8 mouse cellular contexts compared by ENCODE assay signal in genomic region chr1:140661404-140661787, GRCm38 (mm10).
DNase-seq lines count a peak whose midpoint lies in the region; ATAC-seq lines count a peak whose summit lies in the region.

No protein-coding gene starts in this region.

- H3K9ac ChIP-seq in heart, embryonic 16.5 days (ENCODE audit: low read length): no peak overlapping the region
- no peak overlapping the region for H3K9ac ChIP-seq in hindbrain, embryonic 16.5 days (ENCODE audit: low read depth, low read length)
- no peak overlapping the region for H3K9ac ChIP-seq in stomach, embryonic 14.5 days (replicated peaks; ENCODE audit: low read depth, low read length)

- no peaks in the 10 kb centered on the region for H3K9me3 ChIP-seq in heart, embryonic 16.5 days (replicated peaks; ENCODE audit: control insufficient read depth, low read length)
- H3K9me3 ChIP-seq in hindbrain, embryonic 16.5 days (ENCODE audit: control insufficient read depth, low read length): no peaks in the 10 kb centered on the region
- H3K9me3 ChIP-seq in stomach, embryonic 14.5 days (ENCODE audit: control insufficient read depth, low read depth, low read length): no peaks in the 10 kb centered on the region

- H3K4me1 ChIP-seq in heart, embryonic 16.5 days (ENCODE audit: control insufficient read depth, insufficient read depth, low read length): no peaks in the 10 kb centered on the region
- no peaks in the 10 kb centered on the region for H3K4me1 ChIP-seq in hindbrain, embryonic 16.5 days (ENCODE audit: control insufficient read depth, insufficient read depth, low read depth, low read length)
- H3K4me1 ChIP-seq in stomach, embryonic 14.5 days (ENCODE audit: control insufficient read depth, insufficient read depth, low read length): no peaks in the 10 kb centered on the region

- H3K4me3 ChIP-seq in heart, embryonic 16.5 days (ENCODE audit: low read length): no peak overlapping the region
- H3K4me3 ChIP-seq in hindbrain, embryonic 16.5 days (ENCODE audit: low read length): peak overlapping the region; percentile 28
- H3K4me3 ChIP-seq in stomach, embryonic 14.5 days (ENCODE audit: low read depth, low read length): peak overlapping the region; percentile 17; the same call in 1 of the 2 replicates

- H3K27me3 ChIP-seq in heart, embryonic 16.5 days (ENCODE audit: control insufficient read depth, insufficient read depth, low read length): no peaks in the 10 kb centered on the region
- H3K27me3 ChIP-seq in hindbrain, embryonic 16.5 days (replicated peaks; ENCODE audit: control insufficient read depth, insufficient read depth, low read length): no peaks in the 10 kb centered on the region
- no peaks in the 10 kb centered on the region for H3K27me3 ChIP-seq in stomach, embryonic 14.5 days (ENCODE audit: control insufficient read depth, insufficient read depth, low read length)

- 32% methylated on average over 3 of the region's 3 CpGs for WGBS in heart, embryonic 16.5 days
- 24% methylated on average over 3 of the region's 3 CpGs for WGBS in hindbrain, embryonic 16.5 days
- WGBS in stomach, embryonic 14.5 days: 17% methylated on average over 3 of the region's 3 CpGs

- H3K27ac ChIP-seq in heart, embryonic 16.5 days (ENCODE audit: low read length): no peak overlapping the region
- no peak overlapping the region for H3K27ac ChIP-seq in hindbrain, embryonic 16.5 days (ENCODE audit: low read depth, low read length)
- H3K27ac ChIP-seq in stomach, embryonic 14.5 days (ENCODE audit: low read length): no peak overlapping the region

- peak overlapping the region; percentile 54 for H3K4me2 ChIP-seq in heart, embryonic 16.5 days (ENCODE audit: low read depth, low read length)
- peak overlapping the region; percentile 48 for H3K4me2 ChIP-seq in hindbrain, embryonic 16.5 days (ENCODE audit: low read length)
- H3K4me2 ChIP-seq in stomach, embryonic 14.5 days (replicated peaks; ENCODE audit: low read depth, low read length): peak overlapping the region; percentile 40

- no peaks in the 10 kb centered on the region for H3K36me3 ChIP-seq in heart, embryonic 16.5 days (ENCODE audit: control insufficient read depth, insufficient read depth)
- H3K36me3 ChIP-seq in hindbrain, embryonic 16.5 days (ENCODE audit: control insufficient read depth, insufficient read depth, low read length): no peaks in the 10 kb centered on the region
- no peaks in the 10 kb centered on the region for H3K36me3 ChIP-seq in stomach, embryonic 14.5 days (ENCODE audit: control insufficient read depth, insufficient read depth, low read length)

- ATAC-seq in heart, embryonic 16.5 days (replicated peaks; ENCODE audit: extremely low read depth, insufficient read depth, low FRiP score): no peak
- ATAC-seq in hindbrain, embryonic 16.5 days: peak; percentile 88; the same call in 1 of the 2 replicates
- 0 out of 2 replicates have a peak, but pooled peaks have one; percentile 42 for ATAC-seq in stomach, embryonic 14.5 days (ENCODE audit: insufficient number of reproducible peaks, insufficient read depth, low FRiP score, low read depth)

- no peak for DNase-seq in heart, adult 8-10 months (ENCODE audit: low spot score)
- DNase-seq in 3T3-L1 (ENCODE audit: low read depth, low spot score) (peak; percentile 61), ZHBTc4 (ENCODE audit: low read depth, low spot score) (peak; percentile 32)
- DNase-seq in thymus, postnatal 0 days (ENCODE audit: low spot score): no peak
- DNase-seq in lung, adult 18-20 months: no peak

Comparison
In these comparisons a context has a peak if more than half of its experiments do, and no peak if none do; other contexts are left out.
1. DNase-seq: peak in 3T3-L1 (single experiment) and ZHBTc4 (single experiment); none in heart, adult 8-10 months (single experiment), thymus, postnatal 0 days (single experiment) and lung, adult 18-20 months (0 of 2).
2. Peak in every context shown above with its lines, with median percentiles within 50 percentile points of each other: H3K4me2 ChIP-seq.